Comparison of ENCODE assay signal across 8 mouse cellular contexts in the genomic region with DNA sequence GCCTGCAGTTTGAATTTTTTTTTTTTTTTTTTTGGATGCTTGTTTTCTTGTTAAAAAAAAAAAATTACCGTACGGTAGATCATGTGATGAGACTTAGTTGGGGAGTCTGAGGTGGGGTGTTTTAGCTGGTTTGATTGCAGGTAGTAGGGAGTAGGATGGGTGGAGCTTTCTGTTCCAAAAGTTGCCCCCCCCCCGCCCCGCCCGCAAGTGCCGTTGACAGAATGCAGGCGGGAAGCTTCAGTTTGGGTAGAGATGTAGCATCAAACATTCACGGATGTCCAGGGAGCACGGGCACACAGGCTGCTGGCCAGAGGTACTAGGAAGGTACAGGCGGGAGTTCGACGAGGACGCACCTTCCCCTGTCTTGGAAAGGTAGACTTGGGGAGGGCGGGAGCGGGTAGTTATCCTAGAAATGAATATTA. TPM values are rescaled to one million over a fixed set of nuclear protein-coding genes. Genes with fewer than 3 reads are reported as not detected.
DNase-seq lines count a peak whose midpoint lies in the region; ATAC-seq and TF ChIP-seq lines count a peak whose summit lies in the region.

No protein-coding gene starts in this region.

- H3K36me3 ChIP-seq in G1E (replicated peaks), result peaks cover 16% of the 10 kb centered on the region
- no peaks in the 10 kb centered on the region for H3K36me3 ChIP-seq in forebrain, embryonic 11.5 days (ENCODE audit: control insufficient read depth, insufficient read depth, low read length)
- peaks cover 5% of the 10 kb centered on the region for H3K36me3 ChIP-seq in intestine, embryonic 14.5 days (ENCODE audit: control insufficient read depth, insufficient read depth, low read length)
- peaks cover 22% of the 10 kb centered on the region for H3K36me3 ChIP-seq in liver, embryonic 15.5 days (replicated peaks)

- peaks cover 60% of the 10 kb centered on the region for H3K4me1 ChIP-seq in G1E (ENCODE audit: insufficient read depth, low read depth, low read length)
- peaks cover 20% of the 10 kb centered on the region for H3K4me1 ChIP-seq in bone marrow macrophage, adult 2 months (ENCODE audit: control insufficient read depth, insufficient read depth, low read length)
- 0 out of 2 replicates have a peak, but pooled peaks cover 5% of the 10 kb centered on the region for H3K4me1 ChIP-seq in forebrain, embryonic 11.5 days (replicated peaks; ENCODE audit: control insufficient read depth, insufficient read depth, low read length)
- H3K4me1 ChIP-seq in intestine, embryonic 14.5 days (replicated peaks; ENCODE audit: control insufficient read depth, insufficient read depth, low read length), result peaks cover 16% of the 10 kb centered on the region
- H3K4me1 ChIP-seq in liver, embryonic 15.5 days (replicated peaks), result peaks cover 55% of the 10 kb centered on the region

- H3K4me3 ChIP-seq in G1E (ENCODE audit: low read depth, low read length), result peak overlapping the region; percentile 77
- H3K4me3 ChIP-seq in bone marrow macrophage, adult 2 months (ENCODE audit: insufficient read depth, low read length), result peak overlapping the region; percentile 81
- H3K4me3 ChIP-seq in forebrain, embryonic 11.5 days (ENCODE audit: low read depth, low read length), result peak overlapping the region; percentile 49
- H3K4me3 ChIP-seq in intestine, embryonic 14.5 days (ENCODE audit: low read depth, low read length), result peak overlapping the region; percentile 58
- H3K4me3 ChIP-seq in liver, embryonic 15.5 days (replicated peaks), result peak overlapping the region; percentile 73

- TF ChIP-seq POLR2A in bone marrow macrophage, adult 2 months (IDR thresholded peaks at IDR 0.05; ENCODE audit: borderline replicate concordance, low read depth, low read length), result no peak

- H3K9ac ChIP-seq in forebrain, embryonic 11.5 days (ENCODE audit: low read length), result peak overlapping the region; percentile 71
- H3K9ac ChIP-seq in intestine, embryonic 14.5 days (ENCODE audit: low read length), result peak overlapping the region; percentile 85
- H3K9ac ChIP-seq in liver, embryonic 15.5 days, result peak overlapping the region; percentile 90

- TF ChIP-seq CTCF in G1E (IDR thresholded peaks at IDR 0.05; ENCODE audit: low read depth, low read length), result no peak
- TF ChIP-seq CTCF in bone marrow macrophage, adult 2 months (IDR thresholded peaks at IDR 0.05; ENCODE audit: low read depth, low read length), result no peak

- no peaks in the 10 kb centered on the region for H3K9me3 ChIP-seq in G1E (replicated peaks)
- H3K9me3 ChIP-seq in forebrain, embryonic 11.5 days (ENCODE audit: control insufficient read depth, low read length), result no peaks in the 10 kb centered on the region
- H3K9me3 ChIP-seq in intestine, embryonic 14.5 days (ENCODE audit: control insufficient read depth, low read length), result no peaks in the 10 kb centered on the region
- no peaks in the 10 kb centered on the region for H3K9me3 ChIP-seq in liver, embryonic 15.5 days (replicated peaks)

- peak overlapping the region; percentile 94 for H3K4me2 ChIP-seq in forebrain, embryonic 11.5 days (ENCODE audit: low read depth, low read length, severe bottlenecking)
- H3K4me2 ChIP-seq in intestine, embryonic 14.5 days (ENCODE audit: low read length), result peak overlapping the region; percentile 94
- H3K4me2 ChIP-seq in liver, embryonic 15.5 days, result peak overlapping the region; percentile 93

- H3K27me3 ChIP-seq in G1E (ENCODE audit: insufficient read depth, low read length), result no peaks in the 10 kb centered on the region
- H3K27me3 ChIP-seq in forebrain, embryonic 11.5 days (ENCODE audit: control insufficient read depth, insufficient read depth, low read length), result no peaks in the 10 kb centered on the region
- no peaks in the 10 kb centered on the region for H3K27me3 ChIP-seq in intestine, embryonic 14.5 days (replicated peaks; ENCODE audit: control insufficient read depth, insufficient read depth, low read length)
- H3K27me3 ChIP-seq in liver, embryonic 15.5 days, result no peaks in the 10 kb centered on the region

- WGBS in forebrain, embryonic 11.5 days, result under 1% methylated on average over 15 of the region's 15 CpGs
- WGBS in intestine, embryonic 14.5 days, result under 1% methylated on average over 15 of the region's 15 CpGs
- WGBS in liver, embryonic 15.5 days (ENCODE audit: insufficient replicate concordance), result under 1% methylated on average over 15 of the region's 15 CpGs

- ATAC-seq in G1E (ENCODE audit: extremely low read depth, insufficient number of reproducible peaks, low FRiP score, poor library complexity, severe bottlenecking), result 0 out of 2 replicates have a peak, but pooled peaks have one; percentile 4
- ATAC-seq in forebrain, embryonic 11.5 days (replicated peaks; ENCODE audit: low FRiP score), result peak; percentile 28
- ATAC-seq in intestine, embryonic 14.5 days (replicated peaks; ENCODE audit: low FRiP score, low TSS enrichment, low read depth), result peak; percentile 59
- ATAC-seq in liver, embryonic 15.5 days (ENCODE audit: insufficient read depth), result peak; percentile 45
- peak; percentile 5; the same call in 1 of the 2 replicates for ATAC-seq in neutrophil, adult 5-6 weeks (ENCODE audit: extremely low read depth, insufficient number of reproducible peaks, low FRiP score, poor library complexity, severe bottlenecking)

- DNase-seq in G1E (ENCODE audit: low spot score), result no peak
- peak; percentile 71 for DNase-seq in forebrain, embryonic 11.5 days (ENCODE audit: low spot score)
- peak; percentile 79 for DNase-seq in intestine, embryonic 14.5 days (ENCODE audit: low spot score)
- DNase-seq in retina, postnatal 1 day, result no peak
- no peak for DNase-seq in left cerebral cortex, adult 18-20 months (ENCODE audit: low spot score in 2 of 2)

- peak overlapping the region; percentile 35 for H3K27ac ChIP-seq in bone marrow macrophage, adult 2 months (ENCODE audit: insufficient read depth, low read depth, low read length)
- H3K27ac ChIP-seq in forebrain, embryonic 11.5 days (ENCODE audit: low read depth, low read length), result peak overlapping the region; percentile 100
- H3K27ac ChIP-seq in intestine, embryonic 14.5 days (ENCODE audit: low read depth), result peak overlapping the region; percentile 100
- H3K27ac ChIP-seq in liver, embryonic 15.5 days (replicated peaks), result peak overlapping the region; percentile 100

RNA-seq across cellular contexts. Expression of a gene that starts 8.7 kb away (rescaled TPM):
- total RNA-seq in G1E (2014; fragmentation: Nextera tagmentation) (88.0 and 88.8 TPM in 2 replicates), G1E (2017) (79.3 and 87.1 TPM in 2 replicates)
- polyA plus RNA-seq in G1E (2012), result 34.6 and 34.8 TPM in 2 replicates
- polyA plus RNA-seq in bone marrow macrophage, adult 2 months (2012; ENCODE audit: insufficient read depth, insufficient read length, missing spikeins), result 84.8 and 88.6 TPM in 2 replicates
- 26.2 and 27.3 TPM in 2 replicates for polyA plus RNA-seq in forebrain, embryonic 11.5 days (2014; fragmentation: Nextera tagmentation; extraction: Ambion mirVana)
- polyA plus RNA-seq in intestine, embryonic 14.5 days (2014; fragmentation: Nextera tagmentation; extraction: Ambion mirVana), result 15.8 and 16.0 TPM in 2 replicates
- polyA plus RNA-seq in liver, embryonic 15.5 days (2015; fragmentation: Nextera tagmentation; extraction: Ambion mirVana), result 13.3 and 14.1 TPM in 2 replicates
- 322 and 377 TPM in 2 replicates for total RNA-seq in neutrophil, adult 5-6 weeks (2017)
- total RNA-seq in left cerebral cortex, adult 18-20 months (2021), result 10 to 100 TPM; 38.2 to 40.5 TPM

RNA-seq across cellular contexts. Expression of a gene that starts 30.5 kb away (rescaled TPM):
- 22.5 and 25.0 TPM in 2 replicates for total RNA-seq in G1E (2014; fragmentation: Nextera tagmentation)
- 11.2 and 11.7 TPM in 2 replicates for total RNA-seq in G1E (2017)
- polyA plus RNA-seq in G1E (2012), result 2.3 and 3.5 TPM in 2 replicates
- 6.6 and 7.3 TPM in 2 replicates for polyA plus RNA-seq in bone marrow macrophage, adult 2 months (2012; ENCODE audit: insufficient read depth, insufficient read length, missing spikeins)
- 31.2 and 33.8 TPM in 2 replicates for polyA plus RNA-seq in forebrain, embryonic 11.5 days (2014; fragmentation: Nextera tagmentation; extraction: Ambion mirVana)
- polyA plus RNA-seq in intestine, embryonic 14.5 days (2014; fragmentation: Nextera tagmentation; extraction: Ambion mirVana), result 10.7 and 11.1 TPM in 2 replicates
- 5.6 and 5.7 TPM in 2 replicates for polyA plus RNA-seq in liver, embryonic 15.5 days (2015; fragmentation: Nextera tagmentation; extraction: Ambion mirVana)
- 13.5 and 19.7 TPM in 2 replicates for total RNA-seq in neutrophil, adult 5-6 weeks (2017)
- 10 to 100 TPM; 28.8 to 32.1 TPM for total RNA-seq in left cerebral cortex, adult 18-20 months (2021)

RNA-seq across cellular contexts. Expression of a gene that starts 52.6 kb away (rescaled TPM):
- total RNA-seq in G1E (2014; fragmentation: Nextera tagmentation) (0.83 and 1.5 TPM in 2 replicates), G1E (2017) (0.98 and 0.99 TPM in 2 replicates)
- 0.16 and 0.19 TPM in 2 replicates for polyA plus RNA-seq in G1E (2012)
- polyA plus RNA-seq in bone marrow macrophage, adult 2 months (2012; ENCODE audit: insufficient read depth, insufficient read length, missing spikeins), result 0.29 and 0.36 TPM in 2 replicates
- 3.0 and 3.1 TPM in 2 replicates for polyA plus RNA-seq in forebrain, embryonic 11.5 days (2014; fragmentation: Nextera tagmentation; extraction: Ambion mirVana)
- polyA plus RNA-seq in intestine, embryonic 14.5 days (2014; fragmentation: Nextera tagmentation; extraction: Ambion mirVana), result 3.2 and 3.9 TPM in 2 replicates
- polyA plus RNA-seq in liver, embryonic 15.5 days (2015; fragmentation: Nextera tagmentation; extraction: Ambion mirVana), result 2.8 TPM in 2 replicates
- not detected in 2 replicates for total RNA-seq in neutrophil, adult 5-6 weeks (2017)
- total RNA-seq in left cerebral cortex, adult 18-20 months (2021), result 1 to 10 TPM; 4.6 to 4.8 TPM

Comparison
In these comparisons a context has a peak if more than half of its experiments do, and no peak if none do; other contexts are left out.
1. ATAC-seq: peak in every context shown above with its lines; median percentile 59 in intestine, embryonic 14.5 days; 45 in liver, embryonic 15.5 days; 28 in forebrain, embryonic 11.5 days; 5 in neutrophil, adult 5-6 weeks; 4 in G1E.
2. DNase-seq: peak in forebrain, embryonic 11.5 days (single experiment) and intestine, embryonic 14.5 days (single experiment); none in G1E (single experiment), retina, postnatal 1 day (single experiment) and left cerebral cortex, adult 18-20 months (0 of 2).
3. H3K27ac ChIP-seq: peak in every context shown above with its lines; median percentile 100 in forebrain, embryonic 11.5 days; 100 in intestine, embryonic 14.5 days; 100 in liver, embryonic 15.5 days; 35 in bone marrow macrophage, adult 2 months.
4. Peak in every context shown above with its lines, with median percentiles within 50 percentile points of each other: H3K4me3 ChIP-seq, H3K4me2 ChIP-seq and H3K9ac ChIP-seq.